Mouse (Mus musculus) brain, embryonic 14.5 days (tissue): ENCODE results near the gene Parva.

Source experiments
- CTCF ChIP-seq: fragments of 200-500 bp; IDR thresholded peaks from 2 replicates; pipeline ENCODE4 v1.5.1; 2012; ENCODE audit warnings: inconsistent platforms, mild to moderate bottlenecking, moderate library complexity, borderline replicate concordance; ENCODE audit not compliant: insufficient read depth, insufficient read length; ENCODE audit errors: extremely low read depth
- POLR2A ChIP-seq: fragments of 200-500 bp; IDR thresholded peaks from 2 replicates; pipeline ENCODE4 v1.6.1; 2012; ENCODE audit warnings: mild to moderate bottlenecking, inconsistent platforms, borderline replicate concordance; ENCODE audit not compliant: poor library complexity, insufficient read depth, insufficient read length, severe bottlenecking; ENCODE audit errors: extremely low read depth

GRCm38 (mm10) chr7:112603496-112604170 is 176.3 kb downstream of the Parva start:
- TF ChIP-seq POLR2A: no peak
- no peak for TF ChIP-seq CTCF
